Comparison of ENCODE assay signal across 17 mouse cellular contexts in the genomic region with DNA sequence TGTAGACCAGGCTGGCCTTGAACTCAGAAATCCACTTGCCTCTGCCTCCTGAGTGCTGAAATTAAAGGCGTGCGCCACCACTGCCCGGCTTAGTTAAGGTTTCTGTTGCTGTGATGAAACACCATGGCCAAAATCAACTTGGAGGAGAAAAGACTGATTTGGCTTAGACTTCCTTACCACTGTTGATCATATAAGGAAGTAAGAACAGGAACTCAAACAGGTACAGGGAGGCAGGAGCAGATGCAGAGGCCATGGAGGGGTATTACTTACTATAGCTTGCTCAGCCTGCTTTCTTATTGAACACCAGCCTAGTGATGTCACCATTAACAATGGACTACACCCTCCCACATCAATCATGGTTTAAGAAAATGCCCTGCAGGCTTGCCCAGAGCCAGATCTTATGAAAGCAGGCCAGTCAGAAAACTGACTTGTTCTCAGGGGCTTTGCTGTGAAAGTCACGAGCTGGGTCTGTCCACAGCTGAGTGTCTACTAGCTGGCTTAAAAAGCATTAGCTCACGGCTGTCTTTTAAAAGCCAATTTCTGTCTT.
DNase-seq lines count a peak whose midpoint lies in the region; ATAC-seq and TF ChIP-seq lines count a peak whose summit lies in the region.
"Had no signal": no experiment of that assay in that cellular context is flagged by ENCODE, and none has a peak within 500 bp of the region (broad histone marks: within the 10 kb centered on the region; RNA-seq: fewer than 3 reads in every experiment).

No protein-coding gene starts in this region.

- no peaks in the 10 kb centered on the region for H3K36me3 ChIP-seq in heart, embryonic 10.5 days
- no peaks in the 10 kb centered on the region for H3K36me3 ChIP-seq in midbrain, embryonic 10.5 days
- no peaks in the 10 kb centered on the region for H3K36me3 ChIP-seq in midbrain, embryonic 15.5 days (replicated peaks)
- H3K36me3 ChIP-seq: embryonic facial prominence, embryonic 10.5 days had no signal

- TF ChIP-seq CTCF in brain, embryonic 14.5 days (IDR thresholded peaks at IDR 0.05; ENCODE audit: borderline replicate concordance, extremely low read depth, insufficient read depth, insufficient read length) = no peak

- H3K9ac ChIP-seq in midbrain, embryonic 15.5 days = no peak overlapping the region
- H3K9ac ChIP-seq: forebrain, embryonic 13.5 days; forebrain, postnatal 0 days had no signal

- WGBS in heart, embryonic 10.5 days = 82% methylated on average over 5 of the region's 5 CpGs
- 73% methylated on average over 5 of the region's 5 CpGs for WGBS in midbrain, embryonic 10.5 days
- 68% methylated on average over 5 of the region's 5 CpGs for WGBS in midbrain, embryonic 15.5 days

- H3K4me1 ChIP-seq in heart, embryonic 10.5 days = no peaks in the 10 kb centered on the region
- peaks cover 16% of the 10 kb centered on the region for H3K4me1 ChIP-seq in midbrain, embryonic 10.5 days
- H3K4me1 ChIP-seq in midbrain, embryonic 15.5 days = no peaks in the 10 kb centered on the region
- H3K4me1 ChIP-seq: forebrain, embryonic 13.5 days had no signal

- TF ChIP-seq POLR2A in brain, embryonic 14.5 days (IDR thresholded peaks at IDR 0.05; ENCODE audit: borderline replicate concordance, extremely low read depth, insufficient read depth, insufficient read length, poor library complexity, severe bottlenecking) = no peak

- H3K4me3 ChIP-seq in heart, embryonic 10.5 days = no peak overlapping the region
- no peak overlapping the region for H3K4me3 ChIP-seq in midbrain, embryonic 10.5 days
- H3K4me3 ChIP-seq in midbrain, embryonic 15.5 days = no peak overlapping the region
- H3K4me3 ChIP-seq: embryonic facial prominence, embryonic 10.5 days; forebrain, embryonic 13.5 days had no signal

- DNase-seq in heart, adult 11 months = peak; percentile 66
- DNase-seq in heart, embryonic 10.5 days (ENCODE audit: low spot score) = no peak
- no peak for DNase-seq in midbrain, embryonic 10.5 days (ENCODE audit: low spot score)
- DNase-seq in brain, embryonic 14.5 days (ENCODE audit: low read depth) = peak; percentile 23
- no peak for DNase-seq in thymus, postnatal 25 days
- DNase-seq in kidney, postnatal 25 days = no peak
- DNase-seq: adrenal gland, postnatal 25 days; cerebellum, adult 2 months; cerebellum, postnatal 10 days; forebrain, postnatal 0 days; gastrocnemius, postnatal 14 days; heart, postnatal 10 days; heart, postnatal 4 days had no signal

- H3K4me2 ChIP-seq in midbrain, embryonic 15.5 days = no peak overlapping the region
- H3K4me2 ChIP-seq: forebrain, embryonic 13.5 days had no signal

- no peaks in the 10 kb centered on the region for H3K9me3 ChIP-seq in heart, embryonic 10.5 days
- H3K9me3 ChIP-seq in midbrain, embryonic 10.5 days (replicated peaks) = no peaks in the 10 kb centered on the region
- no peaks in the 10 kb centered on the region for H3K9me3 ChIP-seq in midbrain, embryonic 15.5 days
- H3K9me3 ChIP-seq: embryonic facial prominence, embryonic 10.5 days; forebrain, embryonic 13.5 days had no signal

- H3K27ac ChIP-seq in heart, embryonic 10.5 days = no peak overlapping the region
- peak overlapping the region; percentile 38 for H3K27ac ChIP-seq in midbrain, embryonic 10.5 days (replicated peaks)
- no peak overlapping the region for H3K27ac ChIP-seq in midbrain, embryonic 15.5 days
- H3K27ac ChIP-seq: embryonic facial prominence, embryonic 10.5 days; forebrain, embryonic 13.5 days had no signal

- ATAC-seq in midbrain, embryonic 15.5 days (replicated peaks) = no peak
- ATAC-seq in megakaryocyte progenitor cell, adult 5-6 weeks (replicated peaks; ENCODE audit: poor library complexity) = peak; percentile 80
- ATAC-seq: forebrain, embryonic 13.5 days; forebrain, postnatal 0 days had no signal

- H3K27me3 ChIP-seq in heart, embryonic 10.5 days (ENCODE audit: insufficient read depth, poor library complexity, severe bottlenecking) = no peaks in the 10 kb centered on the region
- H3K27me3 ChIP-seq in midbrain, embryonic 10.5 days (ENCODE audit: low read depth, poor library complexity, severe bottlenecking) = no peaks in the 10 kb centered on the region
- no peaks in the 10 kb centered on the region for H3K27me3 ChIP-seq in midbrain, embryonic 15.5 days (replicated peaks)
- H3K27me3 ChIP-seq: forebrain, embryonic 13.5 days had no signal

Comparison
In these comparisons a context has a peak if more than half of its experiments do, and no peak if none do; other contexts are left out.
1. DNase-seq: peak in heart, adult 11 months (single experiment) and brain, embryonic 14.5 days (single experiment); none in heart, embryonic 10.5 days (single experiment), midbrain, embryonic 10.5 days (single experiment), thymus, postnatal 25 days (single experiment) and kidney, postnatal 25 days (0 of 2).